Mouse (Mus musculus) adrenal gland, adult 8-10 months (tissue): ENCODE measurements around the gene Kdm4b. TPM values are rescaled to one million over a fixed set of nuclear protein-coding genes. Genes with fewer than 3 reads are reported as not detected.

Source experiments
- DNase-seq: peaks from one replicate; pipeline ENCODE4 v3.0.0; 2022
- total RNA-seq, 4 experiments: library from RNA; stranded (reverse); gene quantifications; 2 replicates each; pipeline ENCODE4 v1.2.4; 2022

Gene Kdm4b
- total RNA-seq, 4 experiments from 2014 or later: 36.7 to 54.1 (median 47.4) TPM

- no peak for DNase-seq
These were observed 67.4 kb downstream of the Kdm4b start for GRCm38 (mm10) chr17:56393238-56393637.

GRCm38 (mm10) chr17:56393889-56394288 lies 68.0 kb downstream of the Kdm4b start:
- no peak for DNase-seq

- peak; percentile 43 for DNase-seq
These were observed 70.2 kb downstream of the Kdm4b start for GRCm38 (mm10) chr17:56396051-56396450.

- DNase-seq: no peak
These were observed 74.4 kb downstream of the Kdm4b start for GRCm38 (mm10) chr17:56400221-56400620.

GRCm38 (mm10) chr17:56401051-56401521 lies 75.2 kb downstream of the Kdm4b start:
- DNase-seq: no peak

GRCm38 (mm10) chr17:56405341-56405740 lies 79.5 kb downstream of the Kdm4b start:
- DNase-seq: no peak

- DNase-seq: no peak
These were observed 80.3 kb downstream of the Kdm4b start for GRCm38 (mm10) chr17:56405856-56406840.

GRCm38 (mm10) chr17:56406878-56407277 lies 81.0 kb downstream of the Kdm4b start:
- DNase-seq: no peak

- DNase-seq: no peak
These were observed 81.5 kb downstream of the Kdm4b start for GRCm38 (mm10) chr17:56407379-56407778.

- DNase-seq: no peak
These were observed 83.2 kb downstream of the Kdm4b start for GRCm38 (mm10) chr17:56408965-56409625.

GRCm38 (mm10) chr17:56409759-56410158 lies 83.9 kb downstream of the Kdm4b start:
- DNase-seq: no peak

- DNase-seq: no peak
These were observed 85.6 kb downstream of the Kdm4b start for GRCm38 (mm10) chr17:56411437-56411836.

- DNase-seq: no peak
These were observed 87.3 kb downstream of the Kdm4b start for GRCm38 (mm10) chr17:56413113-56413512.

GRCm38 (mm10) chr17:56414785-56415184 lies 88.9 kb downstream of the Kdm4b start:
- no peak for DNase-seq

GRCm38 (mm10) chr17:56418304-56418703 lies 92.4 kb downstream of the Kdm4b start:
- DNase-seq: peak; percentile 76

GRCm38 (mm10) chr17:56420022-56420421 lies 94.2 kb downstream of the Kdm4b start:
- DNase-seq: no peak

- DNase-seq: no peak
These were observed 99.1 kb downstream of the Kdm4b start for GRCm38 (mm10) chr17:56424726-56425583.

GRCm38 (mm10) chr17:56425584-56425914 lies 99.7 kb downstream of the Kdm4b start:
- DNase-seq: no peak

- DNase-seq: no peak
These were observed 100.1 kb downstream of the Kdm4b start for GRCm38 (mm10) chr17:56425941-56426340.

GRCm38 (mm10) chr17:56427857-56428256 lies 102.0 kb downstream of the Kdm4b start:
- no peak for DNase-seq

GRCm38 (mm10) chr17:56431582-56431981 lies 105.7 kb downstream of the Kdm4b start:
- no peak for DNase-seq

GRCm38 (mm10) chr17:56439731-56440460 lies 114.0 kb downstream of the Kdm4b start:
- DNase-seq: no peak
